Mouse (Mus musculus): Measurements from ENCODE around the gene Gm11168. TPM values are rescaled to one million over a fixed set of nuclear protein-coding genes. Genes with fewer than 3 reads are reported as not detected.
A peak's percentile ranks its signal among the peaks of the same experiment; 100 is the strongest.
"Not testable (repeated sequence)": the region's sequence is repeated elsewhere in the genome, so short reads cannot be mapped to it uniquely, and the experiment has no call there.

The Gm11168 gene
- polyA plus RNA-seq, 1 experiment from 2014 or later, result not detected

DNA sequence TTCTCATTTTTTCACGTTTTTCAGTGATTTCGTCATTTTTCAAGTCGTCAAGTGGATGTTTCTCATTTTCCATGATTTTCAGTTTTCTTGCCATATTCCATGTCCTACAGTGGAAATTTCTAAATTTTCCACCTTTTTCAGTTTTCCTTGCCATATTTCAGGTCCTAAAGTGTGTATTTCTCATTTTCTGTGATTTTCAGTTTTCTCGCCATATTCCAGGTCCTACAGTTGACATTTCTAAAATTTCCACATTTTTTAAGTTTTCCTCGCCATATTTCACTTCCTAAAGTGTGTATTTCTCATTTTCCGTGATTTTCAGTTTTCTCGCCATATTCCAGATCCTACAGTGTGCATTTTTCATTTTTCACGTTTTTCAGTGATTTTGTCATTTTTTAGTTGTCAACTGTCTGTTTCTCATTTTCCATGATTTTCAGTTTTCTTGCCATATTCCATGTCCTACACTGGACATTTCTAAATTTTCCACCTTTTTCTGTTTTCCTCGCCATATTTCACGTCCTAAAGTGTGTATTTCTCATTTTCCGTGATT, 9.7 kb downstream of the Gm11168 start, which contains the start of gene Gm10721:
Gm10721 (plus strand) TSS at position 408 of the 547 bp plus-strand sequence.
- H3K4me3 ChIP-seq (ENCODE audit: low read length); H3K36me3 ChIP-seq (ENCODE audit: control insufficient read depth, insufficient read depth, low read length); H3K9me3 ChIP-seq (ENCODE audit: control insufficient read depth, low read length); H3K9ac ChIP-seq (ENCODE audit: low read depth, low read length); H3K27me3 ChIP-seq (replicated peaks; ENCODE audit: control insufficient read depth, insufficient read depth, low read length); H3K27ac ChIP-seq (ENCODE audit: low read length); H3K4me2 ChIP-seq (ENCODE audit: low read depth, low read length); H3K4me1 ChIP-seq (ENCODE audit: control insufficient read depth, insufficient read depth, low read length): not testable (repeated sequence)
- no CpG with 5 or more reads among the region's 11 CpGs for WGBS
- peak; percentile 54 for ATAC-seq

DNA sequence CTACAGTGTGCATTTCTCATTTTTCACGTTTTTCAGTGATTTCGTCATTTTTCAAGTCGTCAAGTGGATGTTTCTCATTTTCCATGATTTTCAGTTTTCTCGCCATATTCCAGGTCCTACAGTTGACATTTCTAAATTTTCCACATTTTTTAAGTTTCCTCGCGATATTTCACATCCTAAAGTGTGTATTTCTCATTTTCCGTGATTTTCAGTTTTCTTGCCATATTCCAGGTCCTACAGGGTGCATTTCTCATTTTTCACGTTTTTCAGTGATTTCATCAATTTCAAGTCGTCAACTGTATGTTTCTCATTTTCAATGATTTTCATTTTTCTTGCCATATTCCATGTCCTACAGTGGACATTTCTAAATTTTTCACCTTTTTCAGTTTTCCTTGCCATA, 12.2 kb downstream of the Gm11168 start, which contains the start of gene Gm10720:
Gm10720 (plus strand) TSS at position 301 of the 400 bp plus-strand sequence.
- H3K4me1 ChIP-seq (ENCODE audit: control insufficient read depth, insufficient read depth, low read length), result not testable (repeated sequence)
- WGBS, result 49% methylated on average over 4 of the region's 9 CpGs

DNA sequence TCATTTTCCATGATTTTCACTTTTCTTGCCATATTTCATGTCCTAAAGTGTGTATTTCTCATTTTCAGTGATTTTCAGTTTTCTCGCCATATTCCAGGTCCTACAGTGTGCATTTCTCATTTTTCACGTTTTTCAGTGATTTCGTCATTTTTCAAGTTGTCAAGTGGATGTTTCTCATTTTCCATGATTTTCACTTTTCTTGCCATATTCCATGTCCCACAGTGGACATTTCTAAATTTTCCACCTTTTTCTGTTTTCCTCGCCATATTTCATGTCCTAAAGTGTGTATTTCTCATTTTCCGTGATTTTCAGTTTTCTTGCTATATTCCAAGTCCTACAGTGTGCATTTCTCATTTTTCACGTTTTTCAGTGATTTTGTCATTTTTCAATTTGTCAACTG, 12.8 kb downstream of the Gm11168 start:
- WGBS, result 69% methylated on average over 4 of the region's 6 CpGs
- ATAC-seq, result not testable (repeated sequence)

More for the DNA sequence above, 12.2 kb downstream of the Gm11168 start, which contains the start of gene Gm10720:
- H3K9ac ChIP-seq (ENCODE audit: low read depth, low read length); H3K4me3 ChIP-seq (ENCODE audit: low read length); H3K27ac ChIP-seq (ENCODE audit: low read length); H3K36me3 ChIP-seq (ENCODE audit: control insufficient read depth, insufficient read depth, low read length); H3K4me2 ChIP-seq (ENCODE audit: low read depth, low read length); ATAC-seq; H3K27me3 ChIP-seq (replicated peaks; ENCODE audit: control insufficient read depth, insufficient read depth, low read length); H3K9me3 ChIP-seq (ENCODE audit: control insufficient read depth, low read length): not testable (repeated sequence)

GRCm38 (mm10) chr9:3017108-3017507, 14.0 kb downstream of the Gm11168 start, which contains the start of gene Gm10719:
Gene Gm10719, plus strand, starts transcription at chr9:3017408.
- H3K4me1 ChIP-seq (ENCODE audit: control insufficient read depth, insufficient read depth, low read length); H3K9ac ChIP-seq (ENCODE audit: low read depth, low read length); H3K27me3 ChIP-seq (replicated peaks; ENCODE audit: control insufficient read depth, insufficient read depth, low read length); H3K4me3 ChIP-seq (ENCODE audit: low read length); ATAC-seq; H3K4me2 ChIP-seq (ENCODE audit: low read depth, low read length); H3K36me3 ChIP-seq (ENCODE audit: control insufficient read depth, insufficient read depth, low read length); H3K9me3 ChIP-seq (ENCODE audit: control insufficient read depth, low read length); H3K27ac ChIP-seq (ENCODE audit: low read length): not testable (repeated sequence)
- WGBS, result 100% methylated on average over 1 of the region's 9 CpGs

More for the DNA sequence above, 12.8 kb downstream of the Gm11168 start:
- not testable (repeated sequence) for H3K9me3 ChIP-seq (ENCODE audit: control insufficient read depth, low read length); H3K4me1 ChIP-seq (ENCODE audit: control insufficient read depth, insufficient read depth, low read length); H3K27ac ChIP-seq (ENCODE audit: low read length); H3K36me3 ChIP-seq (ENCODE audit: control insufficient read depth, insufficient read depth, low read length); H3K4me2 ChIP-seq (ENCODE audit: low read depth, low read length); H3K4me3 ChIP-seq (ENCODE audit: low read length); H3K27me3 ChIP-seq (replicated peaks; ENCODE audit: control insufficient read depth, insufficient read depth, low read length); H3K9ac ChIP-seq (ENCODE audit: low read depth, low read length)

DNA sequence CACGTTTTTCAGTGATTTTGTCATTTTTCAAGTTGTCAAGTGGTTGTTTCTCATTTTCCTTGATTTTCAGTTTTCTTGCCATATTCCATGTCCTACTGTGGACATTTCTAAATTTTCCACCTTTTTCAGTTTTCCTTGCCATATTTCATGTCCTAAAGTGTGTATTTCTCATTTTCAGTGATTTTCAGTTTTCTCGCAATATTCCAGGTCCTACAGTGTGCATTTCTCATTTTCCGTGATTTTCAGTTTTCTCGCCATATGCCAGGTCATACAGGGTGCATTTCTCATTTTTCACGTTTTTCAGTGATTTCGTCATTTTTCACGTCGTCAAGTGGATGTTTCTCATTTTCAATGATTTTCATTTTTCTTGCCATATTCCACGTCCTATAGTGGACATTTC, 15.8 kb downstream of the Gm11168 start:
- H3K9me3 ChIP-seq (ENCODE audit: control insufficient read depth, low read length); ATAC-seq; H3K27me3 ChIP-seq (replicated peaks; ENCODE audit: control insufficient read depth, insufficient read depth, low read length); H3K36me3 ChIP-seq (ENCODE audit: control insufficient read depth, insufficient read depth, low read length); H3K4me3 ChIP-seq (ENCODE audit: low read length); H3K27ac ChIP-seq (ENCODE audit: low read length); H3K4me2 ChIP-seq (ENCODE audit: low read depth, low read length); H3K4me1 ChIP-seq (ENCODE audit: control insufficient read depth, insufficient read depth, low read length); H3K9ac ChIP-seq (ENCODE audit: low read depth, low read length): not testable (repeated sequence)
- 64% methylated on average over 9 of the region's 9 CpGs for WGBS

GRCm38 (mm10) chr9:3019835-3020727, 16.9 kb downstream of the Gm11168 start:
- not testable (repeated sequence) for H3K27me3 ChIP-seq (replicated peaks; ENCODE audit: control insufficient read depth, insufficient read depth, low read length); H3K4me2 ChIP-seq (ENCODE audit: low read depth, low read length); H3K4me3 ChIP-seq (ENCODE audit: low read length); H3K9ac ChIP-seq (ENCODE audit: low read depth, low read length); H3K9me3 ChIP-seq (ENCODE audit: control insufficient read depth, low read length); H3K27ac ChIP-seq (ENCODE audit: low read length); H3K36me3 ChIP-seq (ENCODE audit: control insufficient read depth, insufficient read depth, low read length); H3K4me1 ChIP-seq (ENCODE audit: control insufficient read depth, insufficient read depth, low read length)
- 80% methylated on average over 11 of the region's 19 CpGs for WGBS
- ATAC-seq, result peak; percentile 55; the same call in 1 of the 2 replicates

GRCm38 (mm10) chr9:3022316-3023008, 19.3 kb downstream of the Gm11168 start:
- not testable (repeated sequence) for H3K9ac ChIP-seq (ENCODE audit: low read depth, low read length); H3K27ac ChIP-seq (ENCODE audit: low read length); H3K36me3 ChIP-seq (ENCODE audit: control insufficient read depth, insufficient read depth, low read length); H3K4me1 ChIP-seq (ENCODE audit: control insufficient read depth, insufficient read depth, low read length); H3K27me3 ChIP-seq (replicated peaks; ENCODE audit: control insufficient read depth, insufficient read depth, low read length); H3K4me2 ChIP-seq (ENCODE audit: low read depth, low read length); H3K4me3 ChIP-seq (ENCODE audit: low read length); H3K9me3 ChIP-seq (ENCODE audit: control insufficient read depth, low read length); ATAC-seq
- WGBS, result 71% methylated on average over 9 of the region's 13 CpGs

- not testable (repeated sequence) for H3K9me3 ChIP-seq (ENCODE audit: control insufficient read depth, low read length); H3K9ac ChIP-seq (ENCODE audit: low read depth, low read length); H3K4me1 ChIP-seq (ENCODE audit: control insufficient read depth, insufficient read depth, low read length); H3K4me2 ChIP-seq (ENCODE audit: low read depth, low read length); ATAC-seq; H3K4me3 ChIP-seq (ENCODE audit: low read length); H3K27ac ChIP-seq (ENCODE audit: low read length); H3K27me3 ChIP-seq (replicated peaks; ENCODE audit: control insufficient read depth, insufficient read depth, low read length); H3K36me3 ChIP-seq (ENCODE audit: control insufficient read depth, insufficient read depth, low read length)
- WGBS, result 74% methylated on average over 9 of the region's 13 CpGs
These were observed 20.3 kb downstream of the Gm11168 start, which contains the start of gene Gm10718 for GRCm38 (mm10) chr9:3023312-3023984. Gene Gm10718, plus strand, starts transcription at chr9:3023547.
